Mouse (Mus musculus): ENCODE measurements around the gene Gna13. TPM values are rescaled to one million over a fixed set of nuclear protein-coding genes. Genes with fewer than 3 reads are reported as not detected.

The Gna13 gene
- polyA plus RNA-seq, 1 experiment: 35.5 TPM

- Histone ChIP-seq H3K4me1 (ENCODE audit: control insufficient read depth, insufficient read depth, low read length) (peaks cover 3% of the 10 kb centered on the region; the same call in 1 of the 2 replicates), H3K27ac (ENCODE audit: insufficient read depth, low read length) (peak overlapping the region; percentile 71; the same call in 1 of the 2 replicates), H3K4me3 (ENCODE audit: insufficient read depth, low read length) (no peak overlapping the region)
- no peak for TF ChIP-seq POLR2A (IDR thresholded peaks at IDR 0.05; ENCODE audit: extremely low read depth, insufficient read depth, low read length)
- no peak for TF ChIP-seq CTCF (IDR thresholded peaks at IDR 0.05; ENCODE audit: extremely low read depth, insufficient read depth, low read length)
Measured at GRCm38 (mm10) chr11:109347242-109347959, 15.2 kb upstream of the Gna13 start.

GRCm38 (mm10) chr11:109348408-109348807, 14.2 kb upstream of the Gna13 start:
- H3K27ac ChIP-seq (ENCODE audit: insufficient read depth, low read length): no peak overlapping the region

GRCm38 (mm10) chr11:109349652-109350316, 12.8 kb upstream of the Gna13 start:
- TF ChIP-seq CTCF (IDR thresholded peaks at IDR 0.05; ENCODE audit: extremely low read depth, insufficient read depth, low read length): no peak
- Histone ChIP-seq H3K4me1 (ENCODE audit: control insufficient read depth, insufficient read depth, low read length) (peaks cover 3% of the 10 kb centered on the region; the same call in 1 of the 2 replicates), H3K4me3 (ENCODE audit: insufficient read depth, low read length) (no peak overlapping the region), H3K27ac (ENCODE audit: insufficient read depth, low read length) (no peak overlapping the region)

More at GRCm38 (mm10) chr11:109348408-109348807, 14.2 kb upstream of the Gna13 start:
- H3K4me3 ChIP-seq (ENCODE audit: insufficient read depth, low read length): no peak overlapping the region
- TF ChIP-seq CTCF (IDR thresholded peaks at IDR 0.05; ENCODE audit: extremely low read depth, insufficient read depth, low read length) (no peak), POLR2A (IDR thresholded peaks at IDR 0.05; ENCODE audit: extremely low read depth, insufficient read depth, low read length) (no peak)
- peaks cover 3% of the 10 kb centered on the region; the same call in 1 of the 2 replicates for H3K4me1 ChIP-seq (ENCODE audit: control insufficient read depth, insufficient read depth, low read length)

- no peak for TF ChIP-seq CTCF (IDR thresholded peaks at IDR 0.05; ENCODE audit: extremely low read depth, insufficient read depth, low read length)
- TF ChIP-seq POLR2A (IDR thresholded peaks at IDR 0.05; ENCODE audit: extremely low read depth, insufficient read depth, low read length): no peak
- H3K4me3 ChIP-seq (ENCODE audit: insufficient read depth, low read length): no peak overlapping the region
- no peak overlapping the region for H3K27ac ChIP-seq (ENCODE audit: insufficient read depth, low read length)
- peaks cover 3% of the 10 kb centered on the region; the same call in 1 of the 2 replicates for H3K4me1 ChIP-seq (ENCODE audit: control insufficient read depth, insufficient read depth, low read length)
Measured at GRCm38 (mm10) chr11:109350317-109350714, 12.3 kb upstream of the Gna13 start.

- no peak overlapping the region for H3K4me3 ChIP-seq (ENCODE audit: insufficient read depth, low read length)
- H3K27ac ChIP-seq (ENCODE audit: insufficient read depth, low read length): no peak overlapping the region
- TF ChIP-seq CTCF (IDR thresholded peaks at IDR 0.05; ENCODE audit: extremely low read depth, insufficient read depth, low read length) (no peak), POLR2A (IDR thresholded peaks at IDR 0.05; ENCODE audit: extremely low read depth, insufficient read depth, low read length) (no peak)
Measured at GRCm38 (mm10) chr11:109351489-109351888, 11.1 kb upstream of the Gna13 start.

GRCm38 (mm10) chr11:109353391-109354235, 9.0 kb upstream of the Gna13 start:
- TF ChIP-seq CTCF (IDR thresholded peaks at IDR 0.05; ENCODE audit: extremely low read depth, insufficient read depth, low read length) (no peak), POLR2A (IDR thresholded peaks at IDR 0.05; ENCODE audit: extremely low read depth, insufficient read depth, low read length) (no peak)
- H3K27ac ChIP-seq (ENCODE audit: insufficient read depth, low read length): no peak overlapping the region

More at GRCm38 (mm10) chr11:109351489-109351888, 11.1 kb upstream of the Gna13 start:
- peaks cover 3% of the 10 kb centered on the region; the same call in 1 of the 2 replicates for H3K4me1 ChIP-seq (ENCODE audit: control insufficient read depth, insufficient read depth, low read length)

GRCm38 (mm10) chr11:109354236-109354613, 8.4 kb upstream of the Gna13 start:
- no peak for TF ChIP-seq POLR2A (IDR thresholded peaks at IDR 0.05; ENCODE audit: extremely low read depth, insufficient read depth, low read length)
- TF ChIP-seq CTCF (IDR thresholded peaks at IDR 0.05; ENCODE audit: extremely low read depth, insufficient read depth, low read length): no peak
- Histone ChIP-seq H3K27ac (ENCODE audit: insufficient read depth, low read length) (peak overlapping the region; percentile 28; the same call in 1 of the 2 replicates), H3K4me1 (ENCODE audit: control insufficient read depth, insufficient read depth, low read length) (no peaks in the 10 kb centered on the region), H3K4me3 (ENCODE audit: insufficient read depth, low read length) (no peak overlapping the region)

More at GRCm38 (mm10) chr11:109353391-109354235, 9.0 kb upstream of the Gna13 start:
- Histone ChIP-seq H3K4me1 (ENCODE audit: control insufficient read depth, insufficient read depth, low read length) (no peaks in the 10 kb centered on the region), H3K4me3 (ENCODE audit: insufficient read depth, low read length) (no peak overlapping the region)

GRCm38 (mm10) chr11:109355771-109356388, 6.8 kb upstream of the Gna13 start:
- Histone ChIP-seq H3K4me1 (ENCODE audit: control insufficient read depth, insufficient read depth, low read length) (no peaks in the 10 kb centered on the region), H3K27ac (ENCODE audit: insufficient read depth, low read length) (0 out of 2 replicates have a peak overlapping the region, but pooled peaks have one; percentile 31), H3K4me3 (ENCODE audit: insufficient read depth, low read length) (no peak overlapping the region)
- TF ChIP-seq POLR2A (IDR thresholded peaks at IDR 0.05; ENCODE audit: extremely low read depth, insufficient read depth, low read length) (no peak), CTCF (IDR thresholded peaks at IDR 0.05; ENCODE audit: extremely low read depth, insufficient read depth, low read length) (no peak)

GRCm38 (mm10) chr11:109357171-109357570, 5.5 kb upstream of the Gna13 start:
- H3K27ac ChIP-seq (ENCODE audit: insufficient read depth, low read length): no peak overlapping the region
- H3K4me1 ChIP-seq (ENCODE audit: control insufficient read depth, insufficient read depth, low read length): peaks cover 10% of the 10 kb centered on the region; the same call in 1 of the 2 replicates
- H3K4me3 ChIP-seq (ENCODE audit: insufficient read depth, low read length): no peak overlapping the region
- TF ChIP-seq CTCF (IDR thresholded peaks at IDR 0.05; ENCODE audit: extremely low read depth, insufficient read depth, low read length) (no peak), POLR2A (IDR thresholded peaks at IDR 0.05; ENCODE audit: extremely low read depth, insufficient read depth, low read length) (no peak)

Data from cortical plate, adult 2 months (tissue).